Mouse (Mus musculus) neural tube, embryonic 11.5 days (tissue): ENCODE measurements at regions not wholly inside any gene's neighbourhood (a gene's known extent, or its start where the extent isn't known, plus 50 kb on each side); places are given as distances from the start of the nearest gene placed in this dataset.

Source experiments
- ATAC-seq: fragments of 200-750 bp; cut with Nextera tagmentation; 2 replicates; pipeline ENCODE4 v1.8.0; 2017; ENCODE audit warnings: moderate number of reproducible peaks, mild to moderate bottlenecking, moderate TSS enrichment, moderate library complexity; ENCODE audit not compliant: insufficient read depth, low FRiP score, low TSS enrichment
- DNase-seq: peaks from one replicate; pipeline ENCODE4 v3.0.0-alpha.2; 2015; ENCODE audit warnings: low spot score
- H3K27ac ChIP-seq: fragments of 300-500 bp; sonication (generic); 2 replicates; pipeline ENCODE4 v1.5.1; 2014; ENCODE audit warnings: low read depth, mild to moderate bottlenecking, low read length
- H3K27me3 ChIP-seq: fragments of 300-500 bp; sonication (generic); 2 replicates; pipeline ENCODE4 v1.6.1; 2014; ENCODE audit warnings: mild to moderate bottlenecking, low read length, mixed read lengths; ENCODE audit not compliant: control insufficient read depth, insufficient read depth
- H3K36me3 ChIP-seq: fragments of 300-500 bp; sonication (generic); 2 replicates; pipeline ENCODE4 v1.6.1; 2014; ENCODE audit warnings: mild to moderate bottlenecking, low read length, moderate library complexity, mixed read lengths; ENCODE audit not compliant: control insufficient read depth, insufficient read depth
- H3K4me1 ChIP-seq: fragments of 300-500 bp; sonication (generic); 2 replicates; pipeline ENCODE4 v1.6.1; 2014; ENCODE audit warnings: low read length, mixed read lengths; ENCODE audit not compliant: control insufficient read depth, insufficient read depth
- H3K4me2 ChIP-seq: fragments of 300-500 bp; sonication (generic); 2 replicates; pipeline ENCODE4 v1.6.1; 2014; ENCODE audit warnings: low read depth, mild to moderate bottlenecking, moderate library complexity
- H3K4me3 ChIP-seq: fragments of 300-500 bp; sonication (generic); 2 replicates; pipeline ENCODE4 v1.5.1; 2014; ENCODE audit warnings: low read depth, low read length
- H3K9ac ChIP-seq: fragments of 300-500 bp; sonication (generic); 2 replicates; pipeline ENCODE4 v1.6.1; 2014; ENCODE audit warnings: mild to moderate bottlenecking, low read length
- H3K9me3 ChIP-seq: fragments of 300-500 bp; sonication (generic); 2 replicates; pipeline ENCODE4 v1.6.1; 2016; ENCODE audit warnings: low read length; ENCODE audit not compliant: control insufficient read depth
- WGBS: fragments of 180-500 bp; shearing (Covaris S2); extraction: QIAGEN DNeasy Blood & Tissue Kit; methylation state at CpG from one replicate; pipeline ENCODE4 v1.1.7; 2014; 5-methylcytosine and 5-hydroxymethylcytosine counted together

- 42% methylated on average over 3 of the region's 3 CpGs for WGBS
- H3K9ac ChIP-seq: no peak overlapping the region
- no peak overlapping the region for H3K4me3 ChIP-seq
- DNase-seq (no peak), ATAC-seq (no peak)
- H3K36me3 ChIP-seq: no peaks in the 10 kb centered on the region
- H3K4me2 ChIP-seq: no peak overlapping the region
- no peaks in the 10 kb centered on the region for H3K9me3 ChIP-seq
- peak overlapping the region; percentile 66 for H3K27ac ChIP-seq
- no peaks in the 10 kb centered on the region for H3K27me3 ChIP-seq
- H3K4me1 ChIP-seq: peaks cover 27% of the 10 kb centered on the region
Observed at GRCm38 (mm10) chr5:111892956-111893355, 159.2 kb downstream of the Gm26897 start.

- WGBS: 2% methylated on average over 11 of the region's 11 CpGs
- Histone ChIP-seq H3K9ac (no peak overlapping the region), H3K4me2 (peak overlapping the region; percentile 15), H3K27ac (peak overlapping the region; percentile 66), H3K4me3 (no peak overlapping the region), H3K36me3 (no peaks in the 10 kb centered on the region), H3K4me1 (peaks cover 30% of the 10 kb centered on the region), H3K27me3 (no peaks in the 10 kb centered on the region), H3K9me3 (no peaks in the 10 kb centered on the region)
- ATAC-seq (peak; percentile 89), DNase-seq (peak; percentile 90)
Observed at GRCm38 (mm10) chr5:111893905-111894311, 160.2 kb downstream of the Gm26897 start.

GRCm38 (mm10) chr5:111897568-111897967, 163.8 kb downstream of the Gm26897 start:
- Histone ChIP-seq H3K36me3 (no peaks in the 10 kb centered on the region), H3K4me3 (no peak overlapping the region), H3K9ac (no peak overlapping the region), H3K9me3 (no peaks in the 10 kb centered on the region), H3K27ac (0 out of 2 replicates have a peak overlapping the region, but pooled peaks have one; percentile 14), H3K27me3 (no peaks in the 10 kb centered on the region), H3K4me1 (peaks cover 32% of the 10 kb centered on the region), H3K4me2 (no peak overlapping the region)
- DNase-seq (peak; percentile 42), ATAC-seq (no peak)
- 64% methylated on average over 4 of the region's 4 CpGs for WGBS

- 48% methylated on average over 12 of the region's 12 CpGs for WGBS
- H3K4me3 ChIP-seq: no peak overlapping the region
- DNase-seq (peak; percentile 42), ATAC-seq (no peak)
- no peaks in the 10 kb centered on the region for H3K9me3 ChIP-seq
- peaks cover 23% of the 10 kb centered on the region for H3K4me1 ChIP-seq
- no peaks in the 10 kb centered on the region for H3K36me3 ChIP-seq
- H3K4me2 ChIP-seq: no peak overlapping the region
- no peaks in the 10 kb centered on the region for H3K27me3 ChIP-seq
- H3K27ac ChIP-seq: peak overlapping the region; percentile 76
- H3K9ac ChIP-seq: no peak overlapping the region
Observed at GRCm38 (mm10) chr5:111898482-111898881, 164.8 kb downstream of the Gm26897 start.

- 61% methylated on average over 5 of the region's 5 CpGs for WGBS
Observed at GRCm38 (mm10) chr5:111901197-111901596, 167.5 kb downstream of the Gm26897 start.

GRCm38 (mm10) chr5:111901678-111902077, 168.0 kb downstream of the Gm26897 start:
- peaks cover 13% of the 10 kb centered on the region for H3K4me1 ChIP-seq
- H3K27me3 ChIP-seq: no peaks in the 10 kb centered on the region
- H3K9ac ChIP-seq: no peak overlapping the region
- DNase-seq (peak; percentile 66), ATAC-seq (no peak)
- H3K9me3 ChIP-seq: no peaks in the 10 kb centered on the region
- no peak overlapping the region for H3K4me3 ChIP-seq
- WGBS: 20% methylated on average over 5 of the region's 5 CpGs
- H3K27ac ChIP-seq: no peak overlapping the region
- no peak overlapping the region for H3K4me2 ChIP-seq
- H3K36me3 ChIP-seq: no peaks in the 10 kb centered on the region

More at GRCm38 (mm10) chr5:111901197-111901596, 167.5 kb downstream of the Gm26897 start:
- no peaks in the 10 kb centered on the region for H3K36me3 ChIP-seq
- ATAC-seq: no peak
- no peaks in the 10 kb centered on the region for H3K9me3 ChIP-seq
- no peaks in the 10 kb centered on the region for H3K27me3 ChIP-seq
- peak; percentile 40 for DNase-seq
- no peak overlapping the region for H3K27ac ChIP-seq
- H3K9ac ChIP-seq: no peak overlapping the region
- H3K4me1 ChIP-seq: peaks cover 13% of the 10 kb centered on the region
- H3K4me3 ChIP-seq: no peak overlapping the region
- H3K4me2 ChIP-seq: no peak overlapping the region

- H3K27ac ChIP-seq: no peak overlapping the region
- ATAC-seq: no peak
- H3K36me3 ChIP-seq: no peaks in the 10 kb centered on the region
- no peak overlapping the region for H3K4me3 ChIP-seq
- no peaks in the 10 kb centered on the region for H3K4me1 ChIP-seq
- DNase-seq: no peak
- no peaks in the 10 kb centered on the region for H3K9me3 ChIP-seq
- WGBS: 76% methylated on average over 14 of the region's 14 CpGs
- H3K27me3 ChIP-seq: 0 out of 2 replicates have a peak, but pooled peaks cover 3% of the 10 kb centered on the region
- no peak overlapping the region for H3K9ac ChIP-seq
- H3K4me2 ChIP-seq: no peak overlapping the region
Observed at GRCm38 (mm10) chr5:111908085-111908484, 174.4 kb downstream of the Gm26897 start.

GRCm38 (mm10) chr5:111910514-111910913, 176.8 kb downstream of the Gm26897 start:
- H3K27ac ChIP-seq: no peak overlapping the region
- no peak overlapping the region for H3K9ac ChIP-seq
- H3K27me3 ChIP-seq: 0 out of 2 replicates have a peak, but pooled peaks cover 3% of the 10 kb centered on the region
- H3K36me3 ChIP-seq: no peaks in the 10 kb centered on the region
- H3K4me1 ChIP-seq: 0 out of 2 replicates have a peak, but pooled peaks cover 3% of the 10 kb centered on the region
- H3K4me2 ChIP-seq: no peak overlapping the region
- 76% methylated on average over 8 of the region's 8 CpGs for WGBS
- DNase-seq (no peak), ATAC-seq (no peak)
- H3K9me3 ChIP-seq: no peaks in the 10 kb centered on the region
- H3K4me3 ChIP-seq: no peak overlapping the region

GRCm38 (mm10) chr5:111913354-111913753, 179.6 kb downstream of the Gm26897 start:
- no peaks in the 10 kb centered on the region for H3K36me3 ChIP-seq
- H3K27me3 ChIP-seq: 0 out of 2 replicates have a peak, but pooled peaks cover 3% of the 10 kb centered on the region
- peaks cover 6% of the 10 kb centered on the region; the same call in 1 of the 2 replicates for H3K4me1 ChIP-seq
- WGBS: 33% methylated on average over 7 of the region's 7 CpGs
- H3K9me3 ChIP-seq: no peaks in the 10 kb centered on the region
- H3K9ac ChIP-seq: no peak overlapping the region; the same call in 1 of the 2 replicates
- H3K27ac ChIP-seq: no peak overlapping the region
- ATAC-seq: no peak
- DNase-seq: no peak
- no peak overlapping the region for H3K4me3 ChIP-seq
- H3K4me2 ChIP-seq: no peak overlapping the region
